13 mouse cellular contexts compared by ENCODE assay signal in genomic region chr13:41354591-41354990, GRCm38 (mm10).
DNase-seq lines count a peak whose midpoint lies in the region; ATAC-seq and TF ChIP-seq lines count a peak whose summit lies in the region.
"Had no signal": no experiment of that assay in that cellular context is flagged by ENCODE, and none has a peak within 500 bp of the region (broad histone marks: within the 10 kb centered on the region; RNA-seq: fewer than 3 reads in every experiment).

No protein-coding gene starts in this region.

- H3K27ac ChIP-seq in kidney, embryonic 15.5 days: peak overlapping the region; percentile 33; the same call in 1 of the 2 replicates
- peak overlapping the region; percentile 79 for H3K27ac ChIP-seq in forebrain, embryonic 10.5 days
- no peak overlapping the region for H3K27ac ChIP-seq in hindbrain, embryonic 14.5 days
- no peak overlapping the region for H3K27ac ChIP-seq in midbrain, postnatal 0 days (ENCODE audit: low read depth, low read length)

- H3K4me3 ChIP-seq in kidney, embryonic 15.5 days (replicated peaks): no peak overlapping the region
- H3K4me3 ChIP-seq in forebrain, embryonic 10.5 days: peak overlapping the region; percentile 31
- H3K4me3 ChIP-seq in hindbrain, embryonic 14.5 days (replicated peaks; ENCODE audit: low read length): no peak overlapping the region
- H3K4me3 ChIP-seq in midbrain, postnatal 0 days (ENCODE audit: low read depth, low read length): no peak overlapping the region
- H3K4me3 ChIP-seq: megakaryocyte, embryonic 14.5 days had no signal

- TF ChIP-seq CTCF in midbrain, postnatal 0 days (IDR thresholded peaks at IDR 0.05): no peak

- peak overlapping the region; percentile 26; the same call in 1 of the 2 replicates for H3K4me2 ChIP-seq in kidney, embryonic 15.5 days
- H3K4me2 ChIP-seq in hindbrain, embryonic 14.5 days (replicated peaks): peak overlapping the region; percentile 81
- H3K4me2 ChIP-seq in midbrain, postnatal 0 days (ENCODE audit: low read depth, low read length, poor library complexity, severe bottlenecking): peak overlapping the region; percentile 30

- no peaks in the 10 kb centered on the region for H3K36me3 ChIP-seq in kidney, embryonic 15.5 days
- peaks cover 3% of the 10 kb centered on the region; the same call in 1 of the 2 replicates for H3K36me3 ChIP-seq in forebrain, embryonic 10.5 days (replicated peaks)
- H3K36me3 ChIP-seq in hindbrain, embryonic 14.5 days (replicated peaks; ENCODE audit: control insufficient read depth, insufficient read depth): no peaks in the 10 kb centered on the region
- H3K36me3 ChIP-seq in midbrain, postnatal 0 days (ENCODE audit: insufficient read depth, low read length): no peaks in the 10 kb centered on the region

- H3K27me3 ChIP-seq in kidney, embryonic 15.5 days: no peaks in the 10 kb centered on the region
- no peaks in the 10 kb centered on the region for H3K27me3 ChIP-seq in forebrain, embryonic 10.5 days (ENCODE audit: poor library complexity, severe bottlenecking)
- no peaks in the 10 kb centered on the region for H3K27me3 ChIP-seq in hindbrain, embryonic 14.5 days (ENCODE audit: control insufficient read depth, insufficient read depth, low read length)
- no peaks in the 10 kb centered on the region for H3K27me3 ChIP-seq in midbrain, postnatal 0 days (ENCODE audit: insufficient read depth, low read length)

- H3K9me3 ChIP-seq in kidney, embryonic 15.5 days (replicated peaks): no peaks in the 10 kb centered on the region
- H3K9me3 ChIP-seq in forebrain, embryonic 10.5 days: no peaks in the 10 kb centered on the region
- no peaks in the 10 kb centered on the region for H3K9me3 ChIP-seq in hindbrain, embryonic 14.5 days (ENCODE audit: control insufficient read depth, low read length)
- no peaks in the 10 kb centered on the region for H3K9me3 ChIP-seq in midbrain, postnatal 0 days (ENCODE audit: low read length)
- H3K9me3 ChIP-seq: megakaryocyte, embryonic 14.5 days had no signal

- H3K9ac ChIP-seq in kidney, embryonic 15.5 days: no peak overlapping the region
- H3K9ac ChIP-seq in hindbrain, embryonic 14.5 days: no peak overlapping the region
- no peak overlapping the region; the same call in 1 of the 2 replicates for H3K9ac ChIP-seq in midbrain, postnatal 0 days (replicated peaks; ENCODE audit: low read length, poor library complexity, severe bottlenecking)

- H3K4me1 ChIP-seq in kidney, embryonic 15.5 days: peaks cover 55% of the 10 kb centered on the region
- H3K4me1 ChIP-seq in forebrain, embryonic 10.5 days: peaks cover 76% of the 10 kb centered on the region
- peaks cover 24% of the 10 kb centered on the region for H3K4me1 ChIP-seq in hindbrain, embryonic 14.5 days (replicated peaks; ENCODE audit: control insufficient read depth, insufficient read depth, low read length)
- H3K4me1 ChIP-seq in midbrain, postnatal 0 days (ENCODE audit: insufficient read depth, low read length): peaks cover 14% of the 10 kb centered on the region; the same call in 1 of the 2 replicates

- WGBS in kidney, embryonic 15.5 days: 47% methylated on average over 6 of the region's 6 CpGs
- WGBS in forebrain, embryonic 10.5 days: 32% methylated on average over 6 of the region's 6 CpGs
- WGBS in hindbrain, embryonic 14.5 days: 56% methylated on average over 6 of the region's 6 CpGs
- WGBS in midbrain, postnatal 0 days: 44% methylated on average over 6 of the region's 6 CpGs

- DNase-seq in kidney, adult 11 months: no peak
- no peak for DNase-seq in forebrain, embryonic 10.5 days (ENCODE audit: extremely low spot score, low spot score)
- no peak for DNase-seq in hindbrain, embryonic 14.5 days (ENCODE audit: low spot score)
- DNase-seq in midbrain, postnatal 0 days (ENCODE audit: low spot score): no peak
- DNase-seq in left cerebral cortex, adult 8-10 months (ENCODE audit: low spot score in 2 of 2): no peak
- no peak for DNase-seq in thymus, postnatal 14 days
- no peak for DNase-seq in frontal cortex, adult 2 months (ENCODE audit: extremely low spot score in 1 of 2, low spot score in 1 of 2)
- DNase-seq: adrenal gland, postnatal 25 days; cerebellum, postnatal 36 days; right cerebral cortex, postnatal 14 days; thymus, postnatal 4 days had no signal

- no peak for ATAC-seq in kidney, embryonic 15.5 days (replicated peaks; ENCODE audit: low FRiP score)
- no peak for ATAC-seq in hindbrain, embryonic 14.5 days (ENCODE audit: low FRiP score)
- ATAC-seq in midbrain, postnatal 0 days (ENCODE audit: low FRiP score): no peak

Comparison
In these comparisons a context has a peak if more than half of its experiments do, and no peak if none do; other contexts are left out.
1. H3K27ac ChIP-seq: peak in kidney, embryonic 15.5 days (single experiment) and forebrain, embryonic 10.5 days (single experiment); none in hindbrain, embryonic 14.5 days (single experiment) and midbrain, postnatal 0 days (single experiment).
2. H3K4me2 ChIP-seq: peak in every context shown above with its lines; median percentile 81 in hindbrain, embryonic 14.5 days; 30 in midbrain, postnatal 0 days; 26 in kidney, embryonic 15.5 days.